Mouse (Mus musculus) retina, postnatal 1 day (tissue): ENCODE results near the gene Rdh16f1.
"Not testable (repeated sequence)": the region's sequence is repeated elsewhere in the genome, so short reads cannot be mapped to it uniquely, and the experiment has no call there.

Experiments
- DNase-seq: peaks from one replicate; pipeline ENCODE4 v3.0.0-alpha.2; 2012

The Rdh16f1 gene

GRCm38 (mm10) chr10:127750136-127750777, 9.3 kb upstream of the Rdh16f1 start:
- no peak for DNase-seq

GRCm38 (mm10) chr10:127751548-127751947, 8.0 kb upstream of the Rdh16f1 start, which contains the start of gene Gpr182:
Gene Gpr182, minus strand, starts transcription at chr10:127751732.
- no peak for DNase-seq

- DNase-seq = no peak
Measured at GRCm38 (mm10) chr10:127754566-127755166, 4.9 kb upstream of the Rdh16f1 start.

GRCm38 (mm10) chr10:127755246-127755645, 4.3 kb upstream of the Rdh16f1 start:
- no peak for DNase-seq

GRCm38 (mm10) chr10:127755770-127756468, 3.7 kb upstream of the Rdh16f1 start:
- DNase-seq = no peak

- not testable (repeated sequence) for DNase-seq
Measured at GRCm38 (mm10) chr10:127762926-127763325, 3.3 kb downstream of the Rdh16f1 start.

GRCm38 (mm10) chr10:127763914-127764680, 4.5 kb downstream of the Rdh16f1 start:
- DNase-seq = no peak

- no peak for DNase-seq
Measured at GRCm38 (mm10) chr10:127766564-127766963, 7.0 kb downstream of the Rdh16f1 start.

GRCm38 (mm10) chr10:127776011-127776410, 16.4 kb downstream of the Rdh16f1 start, which contains the start of gene Rdh9:
Gene Rdh9, plus strand, starts transcription at chr10:127776386.
- no peak for DNase-seq

GRCm38 (mm10) chr10:127782321-127782720, 22.7 kb downstream of the Rdh16f1 start:
- not testable (repeated sequence) for DNase-seq

- DNase-seq = not testable (repeated sequence)
Measured at GRCm38 (mm10) chr10:127785411-127785810, 25.8 kb downstream of the Rdh16f1 start.

GRCm38 (mm10) chr10:127799295-127799694, 39.7 kb downstream of the Rdh16f1 start:
- DNase-seq = no peak

GRCm38 (mm10) chr10:127800891-127801290, 41.3 kb downstream of the Rdh16f1 start, which contains the start of gene Rdh16:
Gene Rdh16, plus strand, starts transcription at chr10:127801152.
- DNase-seq = no peak

GRCm38 (mm10) chr10:127801612-127802011, 42.0 kb downstream of the Rdh16f1 start:
- no peak for DNase-seq

GRCm38 (mm10) chr10:127802236-127802635, 42.6 kb downstream of the Rdh16f1 start:
- no peak for DNase-seq

- no peak for DNase-seq
Measured at GRCm38 (mm10) chr10:127804416-127804815, 44.8 kb downstream of the Rdh16f1 start.

- DNase-seq = no peak
Measured at GRCm38 (mm10) chr10:127815888-127816287, 56.3 kb downstream of the Rdh16f1 start.

GRCm38 (mm10) chr10:127817268-127817910, 57.8 kb downstream of the Rdh16f1 start:
- not testable (repeated sequence) for DNase-seq

GRCm38 (mm10) chr10:127821806-127822205, 62.2 kb downstream of the Rdh16f1 start:
- DNase-seq = not testable (repeated sequence)

- DNase-seq = peak; percentile 46
Measured at GRCm38 (mm10) chr10:127825386-127825785, 65.8 kb downstream of the Rdh16f1 start.

- no peak for DNase-seq
Measured at GRCm38 (mm10) chr10:127829121-127829520, 69.5 kb downstream of the Rdh16f1 start.

GRCm38 (mm10) chr10:127834186-127834585, 74.6 kb downstream of the Rdh16f1 start:
- not testable (repeated sequence) for DNase-seq
